8 mouse cellular contexts compared by ENCODE assay signal in the genomic region with DNA sequence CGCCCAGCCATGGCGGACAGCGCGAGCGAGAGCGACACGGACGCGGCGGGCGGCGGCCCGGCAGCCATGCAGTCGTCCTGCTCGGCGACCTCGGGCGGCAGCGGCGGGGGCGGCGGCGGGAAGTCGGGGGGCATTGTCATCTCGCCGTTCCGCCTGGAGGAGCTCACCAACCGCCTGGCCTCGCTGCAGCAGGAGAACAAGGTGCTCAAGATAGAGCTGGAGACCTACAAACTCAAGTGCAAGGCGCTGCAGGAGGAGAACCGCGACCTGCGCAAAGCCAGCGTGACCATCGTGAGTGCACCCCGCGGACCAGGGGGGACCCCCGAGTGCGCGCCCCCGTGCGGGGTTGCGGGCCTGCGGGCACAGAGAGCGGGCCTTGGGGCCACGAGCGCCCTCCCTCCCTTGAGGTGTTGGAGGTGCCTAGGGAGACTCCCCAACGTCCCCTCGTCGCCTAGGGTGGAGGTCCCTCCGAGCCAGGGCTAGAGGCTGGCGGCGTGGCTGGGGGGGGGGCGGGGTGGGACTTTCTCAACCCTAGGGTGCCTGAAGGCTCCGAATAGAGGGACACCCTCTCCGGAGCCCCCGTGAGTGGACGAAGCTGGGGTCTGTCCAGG. TPM values are rescaled to one million over a fixed set of nuclear protein-coding genes. Genes with fewer than 3 reads are reported as not detected.
A peak's percentile ranks its signal among the peaks of the same experiment; 100 is the strongest.
DNase-seq lines count a peak whose midpoint lies in the region; ATAC-seq and TF ChIP-seq lines count a peak whose summit lies in the region.

No protein-coding gene starts in this region.

- peak overlapping the region; percentile 76 for H3K9ac ChIP-seq in liver, postnatal 0 days (replicated peaks)

- TF ChIP-seq CTCF in lung, adult 2 months (IDR thresholded peaks at IDR 0.05; ENCODE audit: insufficient read depth, low read length): no peak
- no peak for TF ChIP-seq CTCF in liver, postnatal 0 days (IDR thresholded peaks at IDR 0.05; ENCODE audit: low read depth)

- peaks cover 12% of the 10 kb centered on the region; the same call in 1 of the 2 replicates for H3K4me1 ChIP-seq in lung, adult 2 months (ENCODE audit: control insufficient read depth, insufficient read depth, low read length)
- H3K4me1 ChIP-seq in brown adipose tissue, adult 24 weeks (ENCODE audit: control insufficient read depth, insufficient read depth, insufficient read length, low read length): peaks cover 10% of the 10 kb centered on the region
- peaks cover 30% of the 10 kb centered on the region for H3K4me1 ChIP-seq in liver, postnatal 0 days (ENCODE audit: insufficient read depth)

- H3K36me3 ChIP-seq in liver, postnatal 0 days (replicated peaks; ENCODE audit: insufficient read depth, low read length): peaks cover 6% of the 10 kb centered on the region; the same call in 1 of the 2 replicates

- H3K27ac ChIP-seq in brown adipose tissue, adult 24 weeks (replicated peaks; ENCODE audit: low read depth, low read length): 0 out of 2 replicates have a peak overlapping the region, but pooled peaks have one; percentile 10
- H3K27ac ChIP-seq in liver, postnatal 0 days (ENCODE audit: low read depth): peak overlapping the region; percentile 88

- under 1% methylated on average over 58 of the region's 58 CpGs for WGBS in lung, adult 2 months
- 4% methylated on average over 44 of the region's 58 CpGs for WGBS in liver, postnatal 0 days (ENCODE audit: insufficient replicate concordance)

- H3K27me3 ChIP-seq in liver, postnatal 0 days (ENCODE audit: insufficient read depth, low read length): no peaks in the 10 kb centered on the region

- no peaks in the 10 kb centered on the region for H3K9me3 ChIP-seq in liver, postnatal 0 days (ENCODE audit: low read length)

- peak; percentile 10 for ATAC-seq in liver, postnatal 0 days
- ATAC-seq in granulocyte monocyte progenitor cell, adult 5-6 weeks (replicated peaks; ENCODE audit: poor library complexity, severe bottlenecking): no peak

- peak overlapping the region; percentile 72 for H3K4me3 ChIP-seq in lung, adult 2 months (replicated peaks; ENCODE audit: extremely low read depth, low read depth, low read length)
- H3K4me3 ChIP-seq in brown adipose tissue, adult 24 weeks (ENCODE audit: insufficient read depth, low read depth, low read length): peak overlapping the region; percentile 92
- H3K4me3 ChIP-seq in liver, postnatal 0 days (ENCODE audit: low read depth, low read length): peak overlapping the region; percentile 83

- DNase-seq in lung, adult 2 months: peak; percentile 55
- DNase-seq in lung, postnatal 36 days: no peak
- DNase-seq in frontal cortex, postnatal 36 days (ENCODE audit: low spot score in 2 of 2): peak; percentile 31 to 45
- peak; percentile 33 for DNase-seq in kidney, adult 9 months
- peak; percentile 54 for DNase-seq in liver, postnatal 0 days
- DNase-seq in retina, embryonic 14.5 days (ENCODE audit: low spot score): peak; percentile 46

- no peak for TF ChIP-seq EP300 in liver, postnatal 0 days (IDR thresholded peaks at IDR 0.05; ENCODE audit: low read depth)

- no peak for TF ChIP-seq POLR2A in lung, adult 2 months (IDR thresholded peaks at IDR 0.05; ENCODE audit: borderline replicate concordance, extremely low read depth, low read depth, low read length)

- H3K4me2 ChIP-seq in liver, postnatal 0 days (ENCODE audit: low read depth, low read length): peak overlapping the region; percentile 94

RNA-seq across cellular contexts. Expression of gene Ccdc6, which starts 0.5 kb away (rescaled TPM):
- polyA plus RNA-seq in lung, adult 2 months (2012; rRNA removed): 19.1 and 22.2 TPM in 2 replicates
- polyA plus RNA-seq in brown adipose tissue, adult 24 weeks (2012; ENCODE audit: insufficient read depth, insufficient read length, missing spikeins): 12.7 and 16.1 TPM in 2 replicates
- polyA plus RNA-seq in liver, postnatal 0 days (2015; fragmentation: Nextera tagmentation; extraction: Ambion mirVana): 5.5 and 6.3 TPM in 2 replicates
- 28.6 and 33.8 TPM in 2 replicates for total RNA-seq in granulocyte monocyte progenitor cell, adult 5-6 weeks (2014; fragmentation: Nextera tagmentation)
- total RNA-seq in granulocyte monocyte progenitor cell, adult 5-6 weeks (2017): 17.7 and 18.8 TPM in 2 replicates
